Mouse (Mus musculus): ENCODE data around the gene Car1.

Gene Car1

DNA sequence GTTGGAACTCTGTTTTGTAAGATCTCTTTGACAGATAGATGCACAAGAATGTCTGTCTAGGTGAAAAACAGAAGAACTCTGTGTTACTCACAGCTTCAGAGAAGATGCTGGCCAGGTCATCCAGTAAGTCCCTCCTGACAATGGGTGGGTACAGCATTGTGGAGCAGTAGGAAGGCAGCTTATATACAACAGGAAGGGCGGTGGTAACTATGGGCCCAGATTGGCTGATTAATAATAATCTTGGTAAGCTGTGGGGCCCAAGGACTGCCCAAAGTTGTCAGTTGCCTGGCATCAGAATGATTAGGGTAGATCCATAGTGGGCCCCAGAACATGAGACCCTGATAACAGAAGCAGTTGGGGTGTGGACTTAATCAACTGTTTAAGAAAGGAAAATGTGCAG, at the start of gene Car1:
TSS of gene Car1 (minus strand) at position 158 of the 400 bp plus-strand sequence.
- 87% methylated on average over 1 of the region's 1 CpGs for WGBS

DNA sequence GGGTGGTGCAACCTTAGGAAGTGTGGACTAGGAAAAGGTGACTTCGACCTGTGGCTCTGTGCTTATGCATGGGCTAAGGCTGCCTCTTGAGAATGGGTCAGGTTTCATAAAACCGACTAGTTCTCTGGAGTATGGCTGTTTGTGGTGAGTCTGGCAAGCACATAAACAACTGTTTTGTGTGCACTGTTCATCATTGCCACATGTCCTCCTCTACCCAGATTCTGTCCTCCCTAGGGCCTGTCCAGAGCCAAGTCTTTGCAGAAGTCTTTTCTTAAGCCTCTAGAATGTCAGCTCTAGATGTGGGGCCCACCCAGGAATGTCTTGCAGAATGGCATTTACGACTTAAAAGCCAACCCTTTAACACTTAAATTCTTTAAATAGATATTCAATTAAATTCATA, 49.7 kb upstream of the Car1 start:
- 90% methylated on average over 3 of the region's 3 CpGs for WGBS

- 55% methylated on average over 1 of the region's 1 CpGs for WGBS
These were observed 46.3 kb upstream of the Car1 start for GRCm38 (mm10) chr3:14854446-14854845.

DNA sequence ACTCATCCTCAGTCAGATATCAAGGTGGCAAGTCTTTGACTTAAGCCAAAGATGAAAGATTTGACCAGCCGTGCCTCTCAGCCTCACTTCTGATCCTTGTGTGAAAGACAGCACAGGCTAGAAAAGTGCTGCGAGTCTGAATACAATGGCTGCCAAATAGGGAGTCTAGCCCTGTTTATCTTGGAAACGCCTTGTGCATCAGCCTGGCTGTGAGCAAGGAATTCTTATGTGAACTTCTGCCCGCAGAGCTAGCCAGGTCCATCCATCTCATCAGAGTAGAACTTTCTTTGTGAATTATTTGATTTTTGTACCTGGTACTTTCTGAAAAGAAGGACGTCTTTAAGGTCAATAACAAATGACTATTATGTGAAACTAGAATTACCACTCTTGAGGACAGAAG, 45.8 kb upstream of the Car1 start:
- WGBS, result 71% methylated on average over 5 of the region's 5 CpGs

- WGBS, result 89% methylated on average over 2 of the region's 2 CpGs
These were observed 40.6 kb upstream of the Car1 start for GRCm38 (mm10) chr3:14848587-14849254.

DNA sequence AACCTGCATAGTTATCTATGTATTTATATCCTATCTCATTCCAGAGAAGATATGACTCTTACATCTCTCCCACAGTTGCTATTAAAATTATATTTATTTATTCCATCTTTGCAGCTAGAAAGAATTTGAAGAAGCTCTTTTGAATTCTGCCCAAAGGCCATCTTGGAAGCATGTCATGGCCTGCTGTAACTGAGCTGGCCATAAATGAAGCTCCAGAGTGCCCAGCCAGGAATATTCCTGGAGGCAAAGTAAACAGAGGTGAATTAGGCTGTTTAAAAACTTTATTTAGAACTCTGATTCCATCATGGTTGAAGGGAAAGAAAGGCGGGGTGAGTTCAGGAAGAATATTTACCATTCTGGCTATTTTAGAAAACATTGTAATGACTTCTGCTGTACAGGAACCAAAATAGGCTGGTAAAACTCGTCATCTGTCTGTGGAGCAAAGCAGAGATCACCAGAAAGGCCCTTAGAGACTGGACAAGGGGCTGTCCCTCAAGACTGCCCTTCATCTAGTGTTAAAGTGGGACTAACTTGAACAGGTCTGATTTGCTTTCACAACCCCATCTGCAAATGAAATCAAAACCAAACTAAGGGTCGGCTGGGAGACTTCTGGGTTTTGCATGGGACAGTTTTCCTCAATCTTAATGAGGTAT, 31.4 kb upstream of the Car1 start:
- whole genome bisulfite sequencing, result 86% methylated on average over 3 of the region's 3 CpGs

DNA sequence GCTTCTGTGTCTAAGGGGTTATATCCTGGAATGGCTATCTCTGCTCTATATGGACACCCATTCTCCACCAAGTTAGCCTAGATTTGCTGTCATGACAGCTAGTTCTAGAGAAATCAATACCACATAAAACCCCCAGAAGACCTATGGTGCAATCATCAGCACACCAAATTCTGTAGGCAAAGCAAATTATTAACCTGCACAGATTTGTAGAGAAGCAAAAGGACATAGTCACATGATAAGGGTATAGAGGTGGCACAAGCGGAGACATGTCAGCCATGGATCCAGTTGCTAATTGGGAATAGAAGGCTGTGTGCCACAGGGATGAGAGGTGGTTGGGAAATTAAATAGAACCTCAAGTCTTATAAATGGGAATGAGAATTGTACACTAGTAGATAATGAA, 30.8 kb upstream of the Car1 start:
- WGBS, result 91% methylated on average over 1 of the region's 1 CpGs

- WGBS, result 76% methylated on average over 5 of the region's 5 CpGs
These were observed 23.2 kb upstream of the Car1 start for GRCm38 (mm10) chr3:14831219-14831835.

DNA sequence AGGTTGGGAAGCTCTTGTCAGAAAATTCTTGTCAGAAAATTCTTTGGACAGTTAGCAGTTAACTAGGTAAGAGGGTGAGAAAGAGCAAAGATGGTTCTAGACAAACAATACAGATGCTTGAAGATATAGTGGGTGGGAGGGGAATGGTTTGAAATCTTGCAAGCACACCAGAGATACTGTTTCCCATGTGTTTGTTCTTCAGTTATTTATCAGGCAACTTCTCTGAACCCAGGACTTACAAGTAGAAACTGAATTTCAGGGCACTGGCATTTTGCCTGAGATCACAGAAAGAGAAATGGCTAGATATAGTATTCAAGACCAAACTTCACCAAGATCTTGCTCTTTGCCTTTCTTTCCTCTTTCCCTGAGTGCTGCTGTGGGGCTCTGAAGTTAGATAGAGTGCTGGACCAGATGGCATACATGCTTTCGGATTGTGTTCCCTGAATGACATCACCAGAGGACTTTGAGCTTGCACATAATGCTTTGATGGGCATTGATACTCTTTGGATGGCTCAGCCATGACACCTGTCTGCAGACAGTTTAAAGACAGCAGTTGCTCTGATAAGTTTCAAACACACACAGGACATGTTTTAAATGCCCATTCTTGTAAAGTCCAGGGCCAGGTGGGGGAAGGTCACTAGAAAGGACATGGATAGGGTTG, 11.8 kb upstream of the Car1 start:
- WGBS, result 89% methylated on average over 1 of the region's 1 CpGs

DNA sequence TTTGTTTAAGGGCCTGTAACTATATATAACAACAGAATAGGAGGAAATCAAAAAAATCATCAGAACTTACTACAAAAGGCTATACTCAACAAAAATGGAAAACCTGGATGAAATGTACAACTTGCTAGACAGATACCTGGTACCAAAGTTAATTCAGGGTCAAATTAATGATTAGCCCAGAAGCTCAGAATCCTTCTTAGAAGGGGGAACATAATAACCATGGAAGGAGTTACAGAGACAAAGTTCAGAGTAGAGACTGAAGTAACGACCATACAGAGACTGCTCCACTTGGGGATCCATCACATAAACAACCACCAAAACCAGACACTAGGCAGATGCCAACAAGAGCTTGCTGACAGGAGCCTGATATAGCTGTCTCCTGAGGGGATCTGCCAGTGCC, 7.2 kb upstream of the Car1 start:
- WGBS, result 89% methylated on average over 1 of the region's 1 CpGs

DNA sequence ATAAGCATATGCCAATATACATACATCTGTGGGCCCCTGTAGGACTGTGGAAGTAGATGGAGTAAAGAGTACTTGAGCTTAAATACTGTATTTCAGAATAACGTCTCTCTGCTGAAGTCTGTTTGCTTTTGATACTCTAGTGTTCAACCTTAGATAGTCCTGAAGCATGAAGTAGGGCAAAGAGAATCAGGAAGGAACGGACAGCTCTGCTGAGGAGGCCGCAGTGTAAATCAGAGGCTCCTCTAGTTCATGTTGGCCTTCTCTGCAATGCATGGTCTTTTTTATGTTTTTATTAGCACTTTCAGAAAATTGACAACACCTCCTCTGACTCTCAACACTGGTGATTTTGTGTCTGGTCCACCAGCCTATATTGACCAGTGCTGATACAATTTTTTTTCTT, 2.2 kb downstream of the Car1 start:
- 89% methylated on average over 3 of the region's 3 CpGs for WGBS

- 83% methylated on average over 6 of the region's 6 CpGs for WGBS
These were observed 3.3 kb downstream of the Car1 start for GRCm38 (mm10) chr3:14804906-14805305.

- 76% methylated on average over 3 of the region's 3 CpGs for WGBS
These were observed 11.1 kb downstream of the Car1 start for GRCm38 (mm10) chr3:14797069-14797468.

- 75% methylated on average over 4 of the region's 4 CpGs for WGBS
These were observed 12.7 kb downstream of the Car1 start for GRCm38 (mm10) chr3:14795292-14796020.

GRCm38 (mm10) chr3:14787607-14788006, 20.6 kb downstream of the Car1 start:
- WGBS, result 87% methylated on average over 1 of the region's 1 CpGs

DNA sequence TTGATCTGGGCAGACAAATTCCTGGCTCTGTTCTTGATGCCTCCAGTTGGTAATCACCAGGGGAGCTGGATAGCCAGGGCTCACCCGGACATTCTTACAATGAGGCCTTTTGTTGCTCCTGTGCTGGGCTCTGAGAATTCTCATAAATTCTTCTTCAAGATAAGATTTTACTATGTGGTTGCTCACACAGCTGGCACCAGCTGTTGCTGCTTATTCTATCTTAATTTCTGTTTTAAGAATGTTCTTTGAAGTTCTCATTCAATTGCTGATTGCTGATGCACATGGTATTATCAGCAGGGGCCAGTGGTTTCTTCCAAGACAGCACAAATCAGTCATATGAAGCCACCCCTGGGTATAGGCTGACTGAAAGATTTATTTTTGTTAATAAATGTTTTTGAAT, 21.0 kb downstream of the Car1 start:
- 73% methylated on average over 1 of the region's 1 CpGs for WGBS

DNA sequence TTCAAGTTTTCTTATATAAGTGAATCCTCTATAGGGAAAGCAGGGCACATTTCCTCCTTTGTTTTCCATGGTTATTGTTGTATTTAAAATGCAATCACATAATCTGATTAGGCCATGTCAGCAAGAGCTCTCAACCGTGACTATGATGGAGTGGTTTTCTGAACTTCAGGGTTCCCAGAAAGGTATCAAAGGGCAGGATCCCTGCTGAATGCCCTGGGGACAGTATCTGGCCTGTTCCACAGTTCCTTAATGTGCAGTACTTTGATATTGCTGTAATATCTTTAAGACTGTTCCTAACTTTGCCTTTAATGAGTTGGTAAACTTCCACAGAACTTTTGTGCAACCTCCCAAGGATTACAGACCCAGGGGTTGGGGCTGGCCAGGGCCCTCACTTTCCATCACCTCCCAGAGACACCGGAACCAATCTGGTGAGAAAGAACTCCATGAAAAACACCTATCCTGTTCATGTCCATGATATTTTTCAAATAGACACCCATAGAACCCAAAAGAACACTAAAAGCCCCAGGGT, 21.6 kb downstream of the Car1 start:
- 83% methylated on average over 2 of the region's 2 CpGs for WGBS

DNA sequence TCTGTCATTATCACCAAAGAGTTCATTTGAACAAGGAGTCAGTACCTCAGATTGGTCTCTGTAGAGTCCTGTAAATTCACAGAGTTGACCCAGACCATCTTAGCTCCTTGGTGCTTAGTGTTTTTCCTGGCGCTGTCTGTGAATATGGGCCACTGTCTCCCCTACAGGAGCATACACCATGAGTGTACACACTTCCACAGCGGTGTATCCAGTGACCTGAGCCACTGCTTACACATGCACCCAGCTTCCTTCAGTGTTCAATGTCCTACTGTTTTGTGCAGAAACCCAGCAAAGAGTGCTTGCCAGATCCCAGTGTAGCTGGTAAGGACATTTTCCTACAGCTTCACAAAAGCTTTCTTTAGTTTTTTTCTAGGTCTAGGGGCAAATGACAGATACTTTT, 22.8 kb downstream of the Car1 start:
- WGBS, result 84% methylated on average over 2 of the region's 2 CpGs

DNA sequence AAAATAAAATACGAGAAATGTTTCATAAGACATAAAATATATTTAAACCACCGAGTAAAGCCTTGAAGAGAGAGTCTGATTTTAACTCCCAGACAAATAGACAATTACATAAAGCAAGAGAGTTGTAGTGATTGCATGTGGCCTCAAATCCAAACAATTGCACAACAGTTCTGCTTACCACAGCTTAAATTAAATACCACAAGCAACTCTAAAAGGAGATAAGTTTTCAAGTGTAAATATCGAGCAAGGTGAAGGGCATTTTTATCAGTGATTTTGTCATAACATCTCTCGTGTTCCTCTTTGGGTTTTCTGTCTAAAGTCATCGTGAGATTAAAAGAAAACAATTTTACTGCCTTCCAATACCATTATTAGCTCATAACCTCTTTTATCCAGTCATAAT, 25.0 kb downstream of the Car1 start:
- 83% methylated on average over 5 of the region's 5 CpGs for WGBS

DNA sequence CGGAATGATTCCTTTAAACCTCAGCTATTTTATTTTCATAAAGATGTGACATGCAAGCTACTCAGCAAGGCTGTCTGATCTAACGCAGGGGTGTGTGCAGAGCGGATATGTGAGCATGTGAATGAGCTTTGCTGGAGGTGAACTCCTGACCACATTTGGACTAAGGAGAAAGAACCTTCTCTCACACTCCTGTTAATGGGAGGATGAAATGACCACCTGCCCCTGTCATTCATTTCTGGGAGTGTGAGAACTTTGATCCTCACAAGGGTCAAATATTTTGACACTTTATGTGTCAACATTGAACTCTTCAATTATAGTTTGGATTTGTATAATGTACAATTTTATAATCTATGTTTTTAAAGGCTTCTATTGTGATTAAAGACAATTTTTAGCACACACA, 25.8 kb downstream of the Car1 start:
- WGBS, result 87% methylated on average over 3 of the region's 3 CpGs

DNA sequence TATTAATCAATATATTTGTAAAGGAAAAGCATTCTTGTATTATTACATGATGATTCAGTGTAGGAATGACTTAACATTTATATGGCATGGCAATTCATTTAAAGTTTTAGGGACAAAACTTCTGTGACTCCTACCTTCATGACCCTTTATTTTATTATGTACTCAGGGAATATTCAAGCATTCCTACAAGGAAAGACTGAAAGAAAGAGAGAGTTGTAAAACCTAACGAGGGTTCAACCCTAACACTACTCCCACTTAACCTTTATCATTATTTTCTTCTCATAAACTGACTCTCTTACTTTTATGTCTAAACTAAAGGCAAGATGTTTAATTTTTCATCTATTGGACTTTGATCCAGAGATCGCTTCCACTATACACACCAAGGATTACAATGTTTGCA, 28.0 kb downstream of the Car1 start:
- WGBS, result 81% methylated on average over 2 of the region's 2 CpGs

All from cerebral cortex, adult 2 months (tissue).